Mouse (Mus musculus): ENCODE measurements around the gene Thbs4. TPM values are rescaled to one million over a fixed set of nuclear protein-coding genes. Genes with fewer than 3 reads are reported as not detected.

Gene Thbs4
- polyA plus RNA-seq, 1 experiment from 2014 or later, result 31.0 TPM

DNA sequence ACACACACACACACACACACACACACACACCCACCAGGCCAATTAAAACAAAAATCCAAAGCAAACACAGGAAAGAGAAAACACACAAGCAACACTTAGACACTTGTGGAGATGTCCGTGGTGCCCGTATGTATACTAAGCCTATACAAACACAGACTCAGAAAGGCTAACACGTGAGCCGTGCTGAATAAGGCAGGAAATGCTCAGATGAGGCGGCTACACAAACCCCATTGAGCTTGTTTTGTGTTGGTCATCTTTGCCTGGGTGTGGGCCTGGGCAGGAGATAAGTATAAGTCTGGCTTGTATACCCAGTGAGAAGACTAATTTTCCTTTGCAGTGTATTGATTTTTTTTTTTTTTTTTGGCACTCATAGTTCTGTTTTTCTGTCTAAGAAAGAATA, 92.6 kb downstream of the Thbs4 start:
- no peak for ATAC-seq (ENCODE audit: extremely low read depth, insufficient number of reproducible peaks, low FRiP score, low TSS enrichment)
- Histone ChIP-seq H3K27me3 (replicated peaks) (no peaks in the 10 kb centered on the region), H3K4me2 (no peak overlapping the region), H3K36me3 (peaks cover 22% of the 10 kb centered on the region), H3K27ac (replicated peaks) (no peak overlapping the region), H3K9ac (no peak overlapping the region), H3K4me3 (no peak overlapping the region), H3K4me1 (no peaks in the 10 kb centered on the region), H3K9me3 (no peaks in the 10 kb centered on the region)
- WGBS, result 69% methylated on average over 5 of the region's 5 CpGs

Other genes with a start within 250 kb of the Thbs4 start
- not detected in 2 replicates for gene Spz1, start 218.6 kb downstream of the Thbs4 start, polyA plus RNA-seq (2015; fragmentation: Nextera tagmentation; extraction: Ambion mirVana)
- 9.4 and 10.4 TPM in 2 replicates for gene Serinc5, start 183.7 kb downstream of the Thbs4 start, polyA plus RNA-seq (2015; fragmentation: Nextera tagmentation; extraction: Ambion mirVana)
- 2.3 and 3.0 TPM in 2 replicates for gene Mtx3, start 49.9 kb upstream of the Thbs4 start, polyA plus RNA-seq (2015; fragmentation: Nextera tagmentation; extraction: Ambion mirVana)

Data from heart, embryonic 13.5 days (tissue).